Mouse (Mus musculus) hindbrain, embryonic 11.5 days (tissue): ENCODE results near the gene Pfkl. TPM values are rescaled to one million over a fixed set of nuclear protein-coding genes. Genes with fewer than 3 reads are reported as not detected.
"Not testable (repeated sequence)": the region's sequence is repeated elsewhere in the genome, so short reads cannot be mapped to it uniquely, and the experiment has no call there.

Source experiments
- ATAC-seq: fragments of 200-750 bp; cut with Nextera tagmentation; 2 replicates; pipeline ENCODE4 v1.8.0; 2017; ENCODE audit warnings: mild to moderate bottlenecking, moderate TSS enrichment, moderate library complexity; ENCODE audit not compliant: low FRiP score
- DNase-seq: peaks from one replicate; pipeline ENCODE4 v3.0.0-alpha.2; 2015; ENCODE audit warnings: low spot score
- H3K27ac ChIP-seq: fragments of 300-500 bp; sonication (generic); 2 replicates; pipeline ENCODE4 v1.5.1; 2014; ENCODE audit warnings: mild to moderate bottlenecking, low read depth, low read length
- H3K27me3 ChIP-seq: fragments of 300-500 bp; sonication (generic); 2 replicates; pipeline ENCODE4 v1.6.1; 2014; ENCODE audit warnings: mild to moderate bottlenecking, low read length, moderate library complexity, mixed read lengths; ENCODE audit not compliant: control insufficient read depth, insufficient read depth
- H3K36me3 ChIP-seq: fragments of 300-500 bp; sonication (generic); 2 replicates; pipeline ENCODE4 v1.6.1; 2014; ENCODE audit warnings: mild to moderate bottlenecking, low read length, moderate library complexity, mixed read lengths; ENCODE audit not compliant: control insufficient read depth, insufficient read depth
- H3K4me1 ChIP-seq: fragments of 300-500 bp; sonication (generic); replicated peaks from 2 replicates; pipeline ENCODE4 v1.6.1; 2014; ENCODE audit warnings: low read length, mixed read lengths; ENCODE audit not compliant: control insufficient read depth, insufficient read depth
- H3K4me2 ChIP-seq: fragments of 300-500 bp; sonication (generic); replicated peaks from 2 replicates; pipeline ENCODE4 v1.6.1; 2014; ENCODE audit warnings: mild to moderate bottlenecking, low read depth, low read length
- H3K4me3 ChIP-seq: fragments of 300-500 bp; sonication (generic); 2 replicates; pipeline ENCODE4 v1.5.1; 2014; ENCODE audit warnings: low read depth, low read length
- H3K9ac ChIP-seq: fragments of 300-500 bp; sonication (generic); 2 replicates; pipeline ENCODE4 v1.6.1; 2014; ENCODE audit warnings: low read depth, low read length
- H3K9me3 ChIP-seq: fragments of 300-500 bp; sonication (generic); 2 replicates; pipeline ENCODE4 v1.6.1; 2016; ENCODE audit warnings: low read length; ENCODE audit not compliant: control insufficient read depth
- whole genome bisulfite sequencing: fragments of 180-500 bp; shearing (Covaris S2); extraction: QIAGEN DNeasy Blood & Tissue Kit; methylation state at CpG from one replicate; pipeline ENCODE4 v1.1.7; 2014; 5-methylcytosine and 5-hydroxymethylcytosine counted together
- polyA plus RNA-seq: library from polyadenylated mRNA; unstranded; fragments of >200 nt; fragmentation: Nextera tagmentation; extraction: Ambion mirVana; gene quantifications from 2 replicates; pipeline ENCODE4 v1.2.1, GENCODE M21; 2014

Gene Pfkl
- polyA plus RNA-seq, 1 experiment from 2014 or later: 85.5 TPM

DNA sequence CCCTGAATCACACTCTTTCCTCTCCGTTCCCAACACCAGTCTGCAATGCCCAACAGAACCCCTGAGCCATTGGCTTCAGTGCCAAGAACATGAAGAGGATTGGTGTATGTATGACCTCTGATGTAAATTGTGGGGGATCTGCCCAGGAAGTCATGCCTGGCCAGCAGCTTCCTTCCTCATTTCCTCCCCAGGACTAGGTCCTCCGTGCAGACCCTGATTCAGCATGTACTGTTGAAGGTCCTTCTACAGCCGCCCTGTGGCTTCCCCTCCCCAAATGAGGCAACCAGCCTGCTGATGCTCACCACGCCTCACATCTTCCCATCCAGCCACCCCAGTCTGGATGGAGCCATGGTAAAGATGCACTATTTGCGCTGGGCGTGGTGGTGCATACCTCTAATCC is 39.4 kb downstream of the Pfkl start, which contains the start of gene Trpm2:
Trpm2 (minus strand) TSS at position 83 of the 400 bp plus-strand sequence.
- Histone ChIP-seq H3K27ac (no peak within 1 kb of the TSS), H3K9ac (peak within 1 kb of the TSS; percentile 42; the same call in 1 of the 2 replicates), H3K4me3 (peak within 1 kb of the TSS; percentile 27), H3K36me3 (no peaks in the 10 kb centered on the region), H3K9me3 (no peaks in the 10 kb centered on the region), H3K4me1 (no peaks in the 10 kb centered on the region), H3K27me3 (peaks cover 21% of the 10 kb centered on the region), H3K4me2 (peak within 1 kb of the TSS; percentile 65)
- no peak for ATAC-seq
- DNase-seq: no peak
- 82% methylated on average over 6 of the region's 6 CpGs for WGBS

DNA sequence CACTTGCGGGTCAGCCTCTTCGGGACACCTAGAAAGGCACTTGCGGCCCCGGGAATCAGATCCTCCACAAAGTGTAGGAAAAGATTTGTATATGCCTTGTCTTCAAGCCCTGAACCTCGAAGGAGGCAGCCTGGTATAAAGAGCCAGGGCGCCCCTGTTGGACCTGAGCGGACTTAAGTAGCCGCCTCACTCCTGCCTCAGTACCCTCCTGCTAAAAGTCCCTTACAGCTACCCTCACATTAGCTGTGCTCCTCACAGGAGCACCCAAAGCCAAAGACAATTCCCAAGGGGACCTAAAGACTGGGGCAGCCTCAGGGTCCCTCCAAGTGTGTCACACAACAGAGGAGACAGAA is 39.9 kb downstream of the Pfkl start:
- Histone ChIP-seq H3K4me3 (peak overlapping the region; percentile 27), H3K9me3 (no peaks in the 10 kb centered on the region), H3K4me1 (no peaks in the 10 kb centered on the region), H3K27me3 (peaks cover 21% of the 10 kb centered on the region), H3K36me3 (no peaks in the 10 kb centered on the region), H3K4me2 (peak overlapping the region; percentile 65), H3K27ac (no peak overlapping the region), H3K9ac (peak overlapping the region; percentile 42; the same call in 1 of the 2 replicates)
- WGBS: 17% methylated on average over 8 of the region's 8 CpGs
- DNase-seq (no peak), ATAC-seq (peak; percentile 59; the same call in 1 of the 2 replicates)

DNA sequence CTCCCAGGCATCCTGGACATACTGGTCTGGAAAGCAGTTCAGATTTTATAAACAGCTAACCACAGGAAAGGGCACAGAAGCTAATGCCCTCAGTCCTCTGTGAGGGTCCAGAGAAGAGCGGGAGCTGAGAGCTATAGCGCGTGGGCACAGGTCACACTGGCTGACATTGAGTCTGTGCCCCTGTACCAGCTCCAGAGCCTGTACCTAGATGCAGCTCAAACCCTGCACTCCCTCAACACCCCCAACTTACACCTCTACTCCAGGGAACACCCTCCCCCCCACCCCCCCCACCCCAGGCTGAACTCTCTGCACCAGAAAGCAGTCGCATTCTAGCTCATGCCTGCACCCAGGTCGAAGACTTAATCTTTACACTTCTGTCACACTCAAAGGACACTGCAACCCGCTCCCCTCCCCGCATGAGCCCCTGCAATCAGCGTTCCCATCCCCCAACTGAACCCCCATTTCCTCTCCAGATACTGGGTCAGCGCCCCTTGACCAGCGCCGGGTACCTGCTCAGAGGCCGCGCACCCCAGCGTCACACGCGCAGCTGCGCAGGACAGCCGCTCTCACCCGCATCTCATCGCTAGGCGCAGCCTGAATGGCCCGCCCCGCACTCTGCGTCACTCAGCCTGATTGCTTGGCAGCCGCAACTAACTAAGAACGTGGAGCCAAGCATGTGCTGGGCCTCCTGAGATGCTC is 40.5 kb downstream of the Pfkl start:
- 6% methylated on average over 26 of the region's 26 CpGs for WGBS
- ATAC-seq (peak; percentile 71), DNase-seq (peak; percentile 67)
- H3K9me3 ChIP-seq: no peaks in the 10 kb centered on the region
- no peaks in the 10 kb centered on the region for H3K36me3 ChIP-seq
- H3K4me2 ChIP-seq: peak overlapping the region; percentile 65
- peak overlapping the region; percentile 27 for H3K4me3 ChIP-seq
- H3K27me3 ChIP-seq: peaks cover 21% of the 10 kb centered on the region
- no peak overlapping the region for H3K27ac ChIP-seq
- peak overlapping the region; percentile 42; the same call in 1 of the 2 replicates for H3K9ac ChIP-seq
- H3K4me1 ChIP-seq: no peaks in the 10 kb centered on the region

DNA sequence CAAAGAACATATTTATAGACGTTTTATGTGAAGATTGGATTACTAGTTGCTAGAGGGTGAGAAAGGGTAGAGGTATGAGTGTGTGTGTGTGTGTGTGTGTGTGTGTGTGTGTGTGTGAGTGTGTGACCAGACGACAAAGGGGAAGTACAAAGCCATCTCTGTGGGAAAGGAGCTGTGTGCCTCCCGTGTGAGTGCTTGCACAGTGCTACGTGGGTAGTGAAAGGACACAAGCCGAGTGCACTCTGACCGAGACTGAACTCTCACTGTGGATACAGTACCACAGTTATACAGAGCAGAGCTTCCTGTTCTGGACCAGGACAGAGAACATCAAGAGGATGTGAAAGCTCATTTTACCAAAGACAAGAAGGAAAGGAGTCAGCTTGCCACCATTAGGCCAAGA is 45.9 kb downstream of the Pfkl start:
- 80% methylated on average over 6 of the region's 6 CpGs for WGBS
- no peak for ATAC-seq

DNA sequence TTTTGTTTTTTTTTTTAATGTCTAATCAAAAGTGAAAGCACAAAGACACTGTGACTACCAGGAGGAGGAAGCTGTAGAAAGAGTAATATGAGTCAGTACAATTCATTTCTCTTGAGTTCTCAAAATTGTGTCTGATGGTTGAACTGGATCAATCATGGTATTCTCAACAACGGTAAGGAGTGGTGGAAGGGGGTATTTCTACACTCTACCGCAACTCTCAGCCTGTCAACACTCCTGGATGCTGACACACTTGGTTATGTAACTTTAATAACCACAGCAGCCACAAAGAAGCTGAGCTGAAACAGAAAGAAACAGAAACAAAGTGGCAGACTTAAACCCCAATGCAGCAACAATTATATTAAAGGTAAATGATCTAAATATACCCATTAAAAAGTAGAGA is 47.2 kb downstream of the Pfkl start:
- DNase-seq: no peak
- H3K9me3 ChIP-seq: no peaks in the 10 kb centered on the region
- no peak overlapping the region for H3K4me3 ChIP-seq
- no peak overlapping the region for H3K27ac ChIP-seq
- 89% methylated on average over 2 of the region's 2 CpGs for WGBS
- no peaks in the 10 kb centered on the region for H3K4me1 ChIP-seq
- no peaks in the 10 kb centered on the region for H3K36me3 ChIP-seq
- no peak overlapping the region for H3K4me2 ChIP-seq
- no peaks in the 10 kb centered on the region for H3K27me3 ChIP-seq
- ATAC-seq: no peak
- H3K9ac ChIP-seq: no peak overlapping the region

More for the DNA sequence above, 45.9 kb downstream of the Pfkl start:
- Histone ChIP-seq H3K9ac (no peak overlapping the region), H3K4me2 (no peak overlapping the region), H3K36me3 (no peaks in the 10 kb centered on the region), H3K27ac (no peak overlapping the region), H3K4me3 (no peak overlapping the region), H3K9me3 (no peaks in the 10 kb centered on the region), H3K27me3 (peaks cover 7% of the 10 kb centered on the region), H3K4me1 (no peaks in the 10 kb centered on the region)
- no peak for DNase-seq

DNA sequence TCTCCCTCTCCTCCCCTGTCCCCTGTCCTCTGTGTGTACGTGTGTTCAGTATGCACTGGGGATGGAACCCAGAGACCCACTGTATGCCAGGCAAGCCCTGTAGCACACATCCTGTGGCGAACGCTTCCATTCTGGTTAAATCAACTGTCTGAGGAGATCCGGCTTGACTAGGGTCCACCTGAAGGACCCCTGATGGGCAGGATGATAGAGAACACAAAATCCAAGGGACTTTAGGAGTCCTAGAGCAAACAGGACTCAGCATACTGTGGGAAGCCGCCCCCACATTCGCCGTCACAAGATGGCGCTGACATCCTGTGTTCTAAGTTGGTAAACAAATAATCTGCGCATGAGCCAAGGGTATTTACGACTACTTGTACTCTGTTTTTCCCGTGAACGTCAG is 59.4 kb downstream of the Pfkl start:
- H3K9me3 ChIP-seq, H3K9ac ChIP-seq, DNase-seq, H3K36me3 ChIP-seq, ATAC-seq, H3K4me3 ChIP-seq, H3K4me1 ChIP-seq, H3K27ac ChIP-seq, H3K4me2 ChIP-seq, H3K27me3 ChIP-seq: not testable (repeated sequence)
- 92% methylated on average over 8 of the region's 12 CpGs for WGBS

DNA sequence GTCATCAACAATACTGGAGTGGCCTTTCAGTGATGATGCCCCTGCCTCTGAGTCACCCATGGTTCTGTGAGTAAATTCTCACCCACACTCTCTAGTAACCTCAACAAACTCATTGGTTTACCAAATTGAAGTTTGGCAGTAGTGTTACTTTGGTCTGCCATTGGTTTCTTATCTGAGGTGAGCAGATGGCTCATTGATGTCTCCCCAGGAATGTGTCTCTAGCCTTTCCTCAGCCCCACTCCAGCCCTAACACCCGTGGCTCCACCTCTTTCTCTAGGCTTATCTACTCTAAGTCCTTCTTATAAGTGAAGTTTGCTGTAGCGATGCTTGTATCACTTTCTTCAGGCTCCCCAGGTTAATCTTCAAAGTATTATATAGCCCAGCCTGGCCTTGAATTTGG is 70.2 kb downstream of the Pfkl start:
- Histone ChIP-seq H3K4me2 (no peak overlapping the region), H3K9ac (no peak overlapping the region), H3K9me3 (no peaks in the 10 kb centered on the region), H3K27me3 (no peaks in the 10 kb centered on the region), H3K36me3 (no peaks in the 10 kb centered on the region), H3K4me3 (no peak overlapping the region), H3K27ac (no peak overlapping the region), H3K4me1 (no peaks in the 10 kb centered on the region)
- ATAC-seq (no peak), DNase-seq (no peak)
- 71% methylated on average over 2 of the region's 2 CpGs for WGBS

Other genes with a start within 250 kb of the Pfkl start
- gene Gm3238, start 238.8 kb downstream of the Pfkl start, polyA plus RNA-seq: not detected in 2 replicates
- not detected in 2 replicates for gene Gm7138, start 233.1 kb downstream of the Pfkl start, polyA plus RNA-seq
- not detected in 2 replicates for gene Gm3250, start 227.5 kb downstream of the Pfkl start, polyA plus RNA-seq
- gene Gm7137, start 221.9 kb downstream of the Pfkl start, polyA plus RNA-seq: not detected in 2 replicates
- not detected in 2 replicates for gene Gm9639, start 215.0 kb downstream of the Pfkl start, polyA plus RNA-seq
- not detected in 2 replicates for gene Gm19668, start 210.9 kb downstream of the Pfkl start, polyA plus RNA-seq
- gene Gm9507, start 198.2 kb downstream of the Pfkl start, polyA plus RNA-seq: not detected in 2 replicates
- gene Gm2696, start 195.4 kb downstream of the Pfkl start, polyA plus RNA-seq: not detected in 2 replicates
- gene Krtap10-4, start 183.0 kb downstream of the Pfkl start, polyA plus RNA-seq: not detected in 2 replicates
- not detected in 2 replicates for gene Krtap10-10, start 174.1 kb downstream of the Pfkl start, polyA plus RNA-seq
- not detected in 2 replicates for gene Gm36176, start 163.3 kb downstream of the Pfkl start, polyA plus RNA-seq
- not detected in 2 replicates for gene Gm10318, start 157.2 kb downstream of the Pfkl start, polyA plus RNA-seq
- not detected in 2 replicates for gene Gm3285, start 148.1 kb downstream of the Pfkl start, polyA plus RNA-seq
- gene Lrrc3, start 107.5 kb downstream of the Pfkl start, polyA plus RNA-seq: 3.1 and 3.6 TPM in 2 replicates
- gene Trpm2, start 39.5 kb downstream of the Pfkl start, polyA plus RNA-seq: 0.56 and 1.4 TPM in 2 replicates
- 33.2 and 37.1 TPM in 2 replicates for gene 1810043G02Rik, start 31.6 kb downstream of the Pfkl start, polyA plus RNA-seq
- gene Dnmt3l, start 31.9 kb upstream of the Pfkl start, polyA plus RNA-seq: not detected in 2 replicates
- gene Aire, start 33.5 kb upstream of the Pfkl start, polyA plus RNA-seq: 0.11 and 0.28 TPM in 2 replicates
- gene Icosl, start 59.2 kb upstream of the Pfkl start, polyA plus RNA-seq: 1.4 TPM in 2 replicates
- 13.6 and 17.6 TPM in 2 replicates for gene D10Jhu81e, start 159.7 kb upstream of the Pfkl start, polyA plus RNA-seq
- gene Pwp2, start 175.1 kb upstream of the Pfkl start, polyA plus RNA-seq: 14.1 and 18.7 TPM in 2 replicates
- gene Trappc10, start 234.6 kb upstream of the Pfkl start, polyA plus RNA-seq: 17.7 and 21.2 TPM in 2 replicates